Mouse (Mus musculus): ENCODE measurements at regions not wholly inside any gene's neighbourhood (a gene's known extent, or its start where the extent isn't known, plus 50 kb on each side); places are given as distances from the start of the nearest gene placed in this dataset.

- no peak for TF ChIP-seq CTCF (IDR thresholded peaks at IDR 0.05; ENCODE audit: borderline replicate concordance, insufficient read depth, low read depth, low read length)
- TF ChIP-seq POLR2A (IDR thresholded peaks at IDR 0.05; ENCODE audit: borderline replicate concordance, insufficient read depth, low read length), result no peak
Measured at GRCm38 (mm10) chr9:69662394-69662793, 98.3 kb downstream of the Foxb1 start.
